Mouse (Mus musculus) thymus, postnatal 10 days (tissue): Measurements from ENCODE around the gene Otub1.

Experiments
- DNase-seq, 2 experiments: peaks; one replicate each; pipeline ENCODE4 v3.0.0; 2021; ENCODE audit warnings: low spot score in 2 of 2

The Otub1 gene

GRCm38 (mm10) chr19:7148541-7149085 lies 57.5 kb downstream of the Otub1 start:
- no peak for DNase-seq
